Mouse (Mus musculus) left cerebral cortex, adult 2 months (tissue): ENCODE measurements around the gene Lrrk1. TPM values are rescaled to one million over a fixed set of nuclear protein-coding genes. Genes with fewer than 3 reads are reported as not detected.
A peak's percentile ranks its signal among the peaks of the same experiment; 100 is the strongest.

Experiments used
- DNase-seq, 2 experiments: peaks; one replicate each; pipeline ENCODE4 v3.0.0; 2021 to 2022; ENCODE audit warnings: low spot score in 2 of 2, mixed read lengths in 1 of 2; ENCODE audit errors: extremely low spot score in 1 of 2
- H3K27ac ChIP-seq: fragments of 200-600 bp; 2 replicates; pipeline ENCODE4 v1.8.1; 2022
- H3K4me3 ChIP-seq: fragments of 200-600 bp; 2 replicates; pipeline ENCODE4 v1.8.1; 2022
- CTCF ChIP-seq: fragments of 200-600 bp; IDR thresholded peaks from 2 replicates; pipeline ENCODE4 v1.8.1; 2022; ENCODE audit warnings: antibody characterized with exemption, mild to moderate bottlenecking, moderate library complexity
- intact Hi-C: fragments of 180-260 bp; cut with DNase I; formaldehyde crosslinking; loops from one replicate; pipeline ENCODE4 v1.15.1; 2025
- total RNA-seq, 2 experiments: library from RNA; stranded (reverse); gene quantifications; 2 replicates each; pipeline ENCODE4 v1.2.3; 2021

Gene Lrrk1
- total RNA-seq, 2 experiments from 2014 or later, result 4.4 TPM

DNA sequence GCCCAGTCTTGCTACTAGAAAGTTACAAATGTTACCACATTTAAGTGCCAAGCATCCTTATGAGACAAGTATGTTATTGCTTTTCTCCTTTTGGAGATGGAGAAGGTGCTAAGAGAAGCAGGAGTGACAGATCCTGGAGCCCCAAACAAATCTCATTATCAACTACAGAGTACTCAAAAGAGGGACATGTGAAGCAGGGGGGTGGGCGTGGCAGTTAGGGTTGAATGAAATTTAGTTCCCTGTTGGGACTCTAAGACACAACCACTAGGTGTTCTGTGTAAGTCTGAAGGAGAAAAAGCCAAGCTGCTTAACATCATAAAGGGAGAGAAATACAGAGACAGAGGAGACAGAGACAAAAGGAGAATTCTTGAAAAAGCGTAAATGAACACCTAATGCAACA is 60.6 kb downstream of the Lrrk1 start:
- DNase-seq, result no peak
- H3K4me3 ChIP-seq, result no peak overlapping the region
- TF ChIP-seq CTCF, result no peak
- intact Hi-C loops, result no loop called here
- no peak overlapping the region for H3K27ac ChIP-seq

DNA sequence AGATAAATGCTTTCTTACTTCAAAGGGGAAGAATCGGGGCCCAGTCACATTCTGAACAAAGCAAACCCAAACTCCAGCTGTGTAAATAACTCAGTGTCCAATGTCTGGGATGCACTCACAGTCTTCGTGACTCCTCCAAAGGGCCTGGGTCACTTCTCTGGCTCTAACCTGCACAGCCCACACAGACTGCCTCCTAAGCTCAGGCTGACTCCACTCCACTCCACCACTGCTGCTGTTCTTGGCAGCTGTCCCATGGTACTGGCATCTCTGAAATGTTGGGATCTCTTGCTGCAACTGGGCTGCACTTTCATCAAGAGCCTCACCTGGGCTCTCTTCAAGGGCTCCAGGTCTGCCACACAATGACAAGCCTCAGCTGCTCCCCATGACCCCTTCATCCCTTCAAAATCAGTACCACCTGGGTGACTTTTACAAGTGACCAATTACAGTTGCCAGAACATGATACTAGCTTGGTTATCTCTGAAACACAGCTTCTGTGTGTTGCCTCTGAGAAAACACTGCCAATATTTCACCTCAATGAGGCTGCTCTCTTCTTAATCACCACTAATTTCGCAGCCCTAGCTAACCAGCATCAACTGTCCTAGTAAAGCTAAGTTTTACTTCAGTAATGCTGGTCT is 62.6 kb downstream of the Lrrk1 start:
- intact Hi-C loops, result no loop called here
- no peak overlapping the region for H3K27ac ChIP-seq
- H3K4me3 ChIP-seq, result no peak overlapping the region
- no peak for DNase-seq
- no peak for TF ChIP-seq CTCF

DNA sequence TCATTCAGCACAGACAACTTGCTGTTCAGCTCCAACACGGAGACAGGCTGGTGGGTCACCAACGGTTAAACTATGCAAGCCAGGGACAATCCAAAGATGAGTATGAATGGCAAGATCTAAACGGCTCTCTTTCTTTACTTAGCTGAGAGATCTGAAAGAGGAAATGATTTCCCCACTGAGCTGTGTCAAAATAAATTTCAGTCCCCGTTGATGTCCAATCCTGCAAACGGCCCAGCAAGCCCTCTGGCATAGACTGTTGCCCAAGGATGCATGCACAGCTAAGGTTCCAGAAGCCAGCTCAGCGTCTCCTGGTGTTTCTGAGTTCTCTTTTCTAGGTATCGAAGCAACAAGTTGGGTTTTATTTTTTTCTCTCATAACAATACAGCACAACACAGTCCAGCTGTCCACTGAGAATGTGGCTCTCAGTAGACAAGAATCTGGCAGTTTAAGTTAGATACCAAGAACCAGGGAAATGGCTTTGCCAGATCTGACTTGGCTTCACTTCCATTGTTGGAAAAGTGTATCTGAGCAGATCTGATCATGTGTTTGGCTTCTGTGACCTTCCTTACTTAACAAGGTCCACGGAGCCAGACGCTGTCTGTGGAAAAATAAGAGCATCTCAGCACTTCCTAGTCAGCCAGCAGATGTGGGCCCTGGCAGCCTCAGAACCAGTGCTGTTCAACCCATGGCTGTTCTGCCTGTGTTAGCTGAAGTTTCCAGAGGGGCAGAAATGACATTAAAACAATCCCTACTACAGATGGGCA is 64.7 kb downstream of the Lrrk1 start:
- DNase-seq, result no peak
- Histone ChIP-seq H3K4me3 (no peak overlapping the region), H3K27ac (no peak overlapping the region)
- no peak for TF ChIP-seq CTCF
- intact Hi-C loops, result no loop called here

DNA sequence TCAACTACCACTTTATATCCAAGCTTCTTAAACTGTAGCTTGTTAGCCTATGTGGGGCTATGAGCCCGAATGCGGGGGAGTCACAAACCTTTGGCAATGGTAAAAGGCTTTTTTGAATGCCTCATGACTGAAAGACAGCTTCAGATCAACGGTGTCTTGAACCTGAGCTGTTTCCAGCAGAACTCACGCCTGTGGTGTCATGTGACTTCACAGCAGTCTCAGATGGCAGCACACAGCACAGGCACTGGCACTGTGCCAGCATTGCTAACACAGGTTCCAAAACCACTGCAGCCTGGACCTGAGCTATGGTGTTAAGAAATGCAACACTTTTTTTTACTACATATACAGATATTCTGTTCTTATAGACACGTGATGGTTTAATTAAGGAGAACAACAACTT is 67.2 kb downstream of the Lrrk1 start:
- Histone ChIP-seq H3K4me3 (no peak overlapping the region), H3K27ac (no peak overlapping the region)
- intact Hi-C loops, result no loop called here
- DNase-seq, result no peak
- TF ChIP-seq CTCF, result no peak

DNA sequence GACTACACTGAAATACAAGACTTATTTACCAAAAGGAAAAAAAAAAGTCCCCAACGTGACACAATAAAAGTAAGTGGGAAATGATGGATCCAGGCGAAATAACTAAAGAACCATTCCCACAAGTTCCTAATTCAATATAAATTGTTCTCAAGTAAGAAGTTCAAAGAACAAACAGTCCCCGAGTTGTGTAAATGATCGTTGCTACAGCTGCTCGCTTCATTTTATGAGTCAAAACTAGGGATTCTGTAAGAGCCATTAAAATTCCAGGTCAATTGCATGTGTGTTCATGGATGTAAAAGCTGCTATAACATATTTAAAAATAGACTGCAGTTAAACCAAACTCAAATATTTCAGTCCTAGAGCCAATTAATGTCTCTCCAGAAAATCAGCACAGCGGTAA is 70.0 kb downstream of the Lrrk1 start:
- H3K4me3 ChIP-seq, result no peak overlapping the region
- H3K27ac ChIP-seq, result no peak overlapping the region
- TF ChIP-seq CTCF, result no peak
- intact Hi-C loops, result no loop called here
- DNase-seq, result no peak

DNA sequence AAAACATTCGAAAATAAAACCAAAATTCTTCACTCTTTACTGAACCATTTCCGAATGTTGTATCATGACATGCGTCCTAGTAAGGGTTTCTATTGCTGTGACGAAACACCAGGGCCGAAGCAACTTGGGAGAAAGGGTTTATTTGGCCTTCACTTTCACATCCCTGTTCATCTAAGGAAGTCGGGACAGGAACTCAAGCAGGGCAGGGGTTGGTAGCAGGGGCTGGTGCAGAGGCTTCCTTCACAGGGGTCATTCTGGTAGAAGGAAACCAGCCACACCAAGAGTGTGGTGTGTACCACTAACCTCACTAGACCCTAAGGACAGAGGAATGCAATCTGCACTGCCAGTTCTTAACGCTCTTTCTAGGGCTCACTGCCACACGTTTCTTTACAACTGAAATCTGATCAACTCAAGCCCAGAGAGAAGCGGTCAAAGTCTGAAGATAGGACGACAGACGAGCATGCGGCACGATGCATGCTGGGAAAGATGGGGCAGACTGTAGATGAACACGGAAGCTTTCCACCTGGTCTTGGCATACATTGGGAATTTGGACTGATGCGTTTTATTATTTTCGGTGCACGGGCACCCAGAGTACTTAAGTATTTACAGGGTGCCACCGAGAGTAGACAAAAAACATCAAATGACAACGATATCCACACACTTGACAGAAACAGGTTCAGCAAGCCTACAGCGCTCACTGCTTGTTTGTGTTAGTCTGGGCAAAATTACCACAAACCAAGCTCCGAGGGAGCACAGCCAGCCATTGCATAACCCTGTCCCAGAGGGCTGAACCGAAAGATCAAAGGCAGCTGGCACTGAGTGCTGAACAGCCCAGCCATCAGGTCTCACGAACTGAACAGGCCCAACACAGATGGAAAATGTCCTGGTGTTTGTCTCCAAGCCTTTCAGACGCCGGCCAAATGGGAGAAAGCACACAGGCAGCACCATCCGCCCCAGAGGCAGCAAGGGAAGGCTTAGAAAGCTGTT is 77.2 kb downstream of the Lrrk1 start:
- intact Hi-C loops, result loop anchor here (1.0 kb wide), 2 partner anchors 31 to 349 kb away; no protein-coding TSS in a partner anchor
- H3K4me3 ChIP-seq, result no peak overlapping the region
- DNase-seq, result no peak
- H3K27ac ChIP-seq, result no peak overlapping the region
- no peak for TF ChIP-seq CTCF

DNA sequence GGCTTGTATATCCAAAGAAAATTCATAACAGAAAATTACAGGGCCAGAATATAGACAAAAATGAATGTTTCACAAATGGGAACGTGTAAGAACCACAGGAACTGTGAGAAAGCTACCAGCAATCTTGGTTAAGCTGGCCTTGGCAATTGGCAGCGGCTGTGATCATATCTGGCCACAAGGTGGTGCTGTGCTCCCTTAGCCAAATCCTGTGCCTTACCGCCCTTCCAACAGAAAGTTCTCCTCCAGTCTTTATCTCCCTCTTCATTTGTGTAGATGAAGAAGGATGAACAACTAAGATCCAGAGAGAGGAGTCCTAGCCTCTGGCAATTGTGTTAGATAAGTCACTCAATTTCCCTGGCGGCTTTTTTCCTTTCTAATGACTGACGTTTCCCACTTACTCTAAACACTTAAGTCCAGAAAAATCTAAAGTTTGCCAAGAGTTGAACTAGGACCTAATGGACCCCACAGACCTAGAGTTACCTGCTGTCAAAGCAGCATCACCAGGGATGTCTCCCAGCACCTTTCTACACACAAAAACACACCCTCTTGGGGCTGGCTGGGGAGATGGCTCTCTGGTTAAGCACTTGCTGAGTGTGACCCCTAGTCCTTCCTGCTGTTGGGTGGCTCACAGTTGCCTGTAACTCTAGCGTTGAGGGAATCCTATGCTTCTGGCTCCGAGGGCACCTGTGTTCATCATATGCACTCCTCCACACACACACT is 78.0 kb downstream of the Lrrk1 start:
- Histone ChIP-seq H3K4me3 (no peak overlapping the region), H3K27ac (no peak overlapping the region)
- DNase-seq, result peak; percentile 38 to 68
- intact Hi-C loops, result loop anchor here (1.0 kb wide), 3 partner anchors 32 to 350 kb away; partner anchors contain the start of gene Lrrk1
- TF ChIP-seq CTCF, result peak; percentile 90

DNA sequence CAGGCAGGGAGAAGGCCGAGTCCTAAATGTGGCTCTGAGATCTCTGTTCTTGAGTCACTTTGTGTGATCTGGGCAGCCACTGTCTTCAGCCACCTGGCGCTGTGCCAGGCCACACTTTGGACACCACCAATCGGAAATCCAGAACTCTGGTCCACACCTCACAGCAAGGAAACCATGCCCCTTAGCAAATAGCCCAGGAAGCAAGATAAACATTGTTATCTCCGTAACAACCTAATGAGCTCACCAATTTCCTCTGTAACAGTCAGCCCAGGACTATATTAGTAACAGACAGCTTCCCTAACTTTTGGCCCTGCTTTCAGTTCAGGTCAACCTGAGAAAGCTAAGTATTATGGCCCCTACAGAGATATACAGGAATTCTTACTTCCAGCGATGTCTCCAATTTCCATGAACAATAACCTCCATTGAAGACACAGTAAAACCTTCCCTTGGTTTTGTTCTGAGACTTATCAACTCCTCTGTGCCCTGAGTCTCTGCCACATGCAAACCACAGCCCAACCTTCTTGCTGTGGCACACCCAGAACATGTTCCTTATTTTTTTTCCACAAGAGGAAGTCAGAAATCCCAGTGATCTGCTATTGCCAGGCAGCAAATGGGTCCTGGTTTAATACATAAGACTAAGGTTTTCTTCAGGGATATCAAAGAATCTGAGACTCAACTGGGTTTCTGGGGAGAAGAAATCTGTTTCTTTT is 78.8 kb downstream of the Lrrk1 start:
- Histone ChIP-seq H3K4me3 (no peak overlapping the region), H3K27ac (no peak overlapping the region)
- intact Hi-C loops, result loop anchor here (1.0 kb wide), 1 partner anchor 79 kb away; the partner anchor contains the start of gene Lrrk1
- no peak for TF ChIP-seq CTCF
- DNase-seq, result no peak

DNA sequence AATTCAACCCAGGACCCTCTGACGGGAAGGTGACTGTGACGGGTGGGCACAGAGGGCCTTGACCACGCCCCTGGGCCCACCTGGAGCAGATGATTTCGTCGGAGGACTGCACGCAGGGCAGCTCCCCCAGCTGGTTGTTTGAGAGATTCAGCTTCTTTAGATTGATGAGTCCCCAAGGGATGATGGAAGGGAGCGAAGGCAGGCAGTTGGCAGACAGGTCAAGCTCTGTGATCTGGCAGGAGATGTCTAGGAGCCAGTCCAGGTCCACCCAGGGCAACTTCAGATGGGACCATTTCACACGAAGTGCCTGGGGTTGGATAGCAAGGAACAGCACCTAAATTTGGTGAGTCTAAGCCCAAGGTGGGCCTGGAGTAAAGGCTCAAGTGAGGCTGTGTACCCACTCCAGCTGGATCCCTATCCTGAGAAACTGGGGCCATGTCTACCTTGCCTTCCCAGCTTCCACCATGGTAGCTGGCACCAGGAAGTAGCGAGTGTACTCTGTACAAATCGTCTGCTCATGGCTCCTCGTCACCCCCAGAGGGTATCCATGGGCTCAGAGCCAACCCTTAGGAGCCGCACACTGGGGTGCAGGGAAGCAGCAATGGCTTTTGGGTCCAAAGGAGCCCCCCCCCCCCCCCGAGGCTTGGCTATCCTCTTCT is 79.4 kb downstream of the Lrrk1 start:
- no peak overlapping the region for H3K4me3 ChIP-seq
- DNase-seq, result no peak
- intact Hi-C loops, result loop anchor here (1.0 kb wide), 1 partner anchor 80 kb away; the partner anchor contains the start of gene Lrrk1
- H3K27ac ChIP-seq, result no peak overlapping the region
- no peak for TF ChIP-seq CTCF

DNA sequence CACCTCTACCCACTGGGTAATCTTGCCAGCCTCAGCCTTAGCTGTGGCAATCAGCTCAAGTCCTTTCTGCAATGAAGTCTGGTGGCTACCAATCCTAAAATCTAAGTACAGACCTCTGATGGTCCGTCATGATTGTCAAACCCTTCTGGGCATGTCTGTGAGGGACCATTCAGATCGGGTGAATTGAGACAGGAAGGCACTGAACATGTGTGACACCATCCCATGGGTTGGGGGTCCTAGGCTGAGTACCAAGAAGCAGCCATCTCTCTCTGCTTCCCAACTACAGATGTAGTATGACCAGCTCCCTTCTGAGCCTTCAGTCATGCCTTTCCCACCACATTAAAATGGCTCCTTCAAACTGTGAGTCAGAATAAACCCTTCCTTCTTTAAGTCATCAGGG is 80.4 kb downstream of the Lrrk1 start:
- TF ChIP-seq CTCF, result no peak
- Histone ChIP-seq H3K4me3 (no peak overlapping the region), H3K27ac (no peak overlapping the region)
- intact Hi-C loops, result no loop called here
- DNase-seq, result no peak
